Mouse (Mus musculus): ENCODE measurements at regions not wholly inside any gene's neighbourhood (a gene's known extent, or its start where the extent isn't known, plus 50 kb on each side); places are given as distances from the start of the nearest gene placed in this dataset.

DNA sequence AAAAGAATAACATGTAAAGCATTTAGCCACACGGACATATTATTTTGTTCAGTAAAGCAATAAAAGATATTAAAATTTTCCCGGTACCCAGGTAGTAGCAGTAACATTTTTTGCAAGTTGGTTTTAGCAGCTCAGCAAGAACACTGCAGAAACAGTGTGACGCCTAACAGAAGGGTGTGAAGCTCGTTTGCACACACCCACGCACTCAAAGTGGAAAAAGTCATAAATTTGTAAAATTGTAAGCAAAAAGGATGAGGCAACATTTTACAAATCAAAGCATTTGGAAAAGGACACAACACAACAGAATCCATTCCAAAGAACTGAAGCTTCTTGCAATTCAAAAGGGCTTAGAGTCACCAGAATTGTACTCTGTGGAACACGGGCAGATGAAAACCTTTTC is 1053.6 kb upstream of the Celf2 start:
- no peak for ATAC-seq (ENCODE audit: low read depth)
- no peak overlapping the region for H3K4me2 ChIP-seq
- H3K36me3 ChIP-seq = no peaks in the 10 kb centered on the region
- H3K27ac ChIP-seq (replicated peaks) = no peak overlapping the region
- no peaks in the 10 kb centered on the region for H3K27me3 ChIP-seq
- 81% methylated on average over 6 of the region's 6 CpGs for WGBS
- no peak overlapping the region for H3K9ac ChIP-seq
- no peak overlapping the region for H3K4me3 ChIP-seq
- H3K4me1 ChIP-seq (replicated peaks) = no peaks in the 10 kb centered on the region
- no peaks in the 10 kb centered on the region for H3K9me3 ChIP-seq

DNA sequence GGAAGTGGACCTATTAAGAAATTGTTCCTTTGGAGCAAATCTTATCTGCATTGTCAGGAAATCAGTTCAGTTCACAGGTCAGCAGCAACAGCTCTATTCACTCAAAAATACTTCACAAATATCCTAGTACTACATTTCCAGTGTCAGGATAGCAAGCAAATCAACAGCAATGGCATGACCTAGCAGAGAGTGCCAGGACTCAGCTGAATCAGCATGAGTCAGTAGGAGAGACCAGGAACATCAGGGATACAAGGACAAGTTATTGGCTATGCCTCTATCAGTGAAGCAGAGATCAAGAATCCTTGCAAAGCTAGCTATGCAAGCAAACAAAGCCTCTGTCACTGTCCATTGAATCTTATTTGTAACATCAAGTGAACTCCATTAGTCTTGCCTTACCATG is 1036.8 kb upstream of the Celf2 start:
- no peaks in the 10 kb centered on the region for H3K4me1 ChIP-seq (replicated peaks)
- no peak overlapping the region for H3K4me3 ChIP-seq
- ATAC-seq (ENCODE audit: low read depth) = no peak
- no peaks in the 10 kb centered on the region for H3K36me3 ChIP-seq
- H3K4me2 ChIP-seq = no peak overlapping the region
- no peaks in the 10 kb centered on the region for H3K27me3 ChIP-seq
- H3K9me3 ChIP-seq = no peaks in the 10 kb centered on the region
- H3K27ac ChIP-seq (replicated peaks) = no peak overlapping the region
- no peak overlapping the region for H3K9ac ChIP-seq

DNA sequence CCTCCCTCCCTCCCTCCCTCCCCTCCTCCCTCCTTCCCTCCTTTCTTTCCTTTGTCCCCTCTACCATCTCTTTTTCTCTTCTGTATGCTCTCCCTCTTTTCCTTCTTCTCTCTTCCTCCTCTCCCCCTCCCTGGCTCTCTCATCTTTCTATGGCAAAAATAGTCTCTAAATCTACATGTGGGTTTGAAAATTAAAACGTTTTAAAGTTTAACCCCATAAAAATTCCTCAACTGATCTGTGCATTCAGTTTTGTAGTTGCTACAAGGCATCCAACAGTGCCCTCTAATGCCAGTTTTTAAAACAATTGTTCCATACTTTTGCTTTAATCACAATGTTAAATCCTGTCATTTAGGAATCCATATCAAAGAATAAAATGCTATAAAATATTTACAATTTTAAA is 1027.5 kb upstream of the Celf2 start:
- H3K27ac ChIP-seq (replicated peaks) = no peak overlapping the region
- ATAC-seq (ENCODE audit: low read depth) = no peak
- no peaks in the 10 kb centered on the region for H3K36me3 ChIP-seq
- H3K4me1 ChIP-seq (replicated peaks) = no peaks in the 10 kb centered on the region
- H3K9me3 ChIP-seq = no peaks in the 10 kb centered on the region
- H3K27me3 ChIP-seq = no peaks in the 10 kb centered on the region
- no peak overlapping the region for H3K4me2 ChIP-seq
- no peak overlapping the region for H3K4me3 ChIP-seq
- 9% methylated on average over 1 of the region's 1 CpGs for WGBS
- H3K9ac ChIP-seq = no peak overlapping the region

DNA sequence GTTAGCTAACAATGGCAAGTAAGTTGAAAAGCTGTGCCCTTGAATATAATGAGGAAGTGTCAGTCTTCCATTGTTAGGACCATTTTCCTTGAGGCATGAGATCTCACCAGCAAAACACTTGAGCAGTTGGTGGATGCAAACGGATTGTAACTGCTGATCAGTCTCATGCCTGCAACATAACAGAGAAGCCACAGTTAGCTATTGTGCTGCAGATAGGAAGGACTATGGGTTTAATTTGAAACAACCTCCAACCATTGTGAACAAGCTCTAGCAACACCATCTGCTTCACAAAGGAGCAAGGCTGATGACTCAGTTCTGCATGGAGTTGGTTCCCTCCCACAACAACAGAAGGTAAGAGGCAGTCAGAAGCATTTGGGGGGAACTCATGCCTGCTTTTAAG is 989.1 kb upstream of the Celf2 start:
- ATAC-seq (ENCODE audit: low read depth) = no peak
- H3K27me3 ChIP-seq = no peaks in the 10 kb centered on the region
- no peaks in the 10 kb centered on the region for H3K4me1 ChIP-seq (replicated peaks)
- H3K9ac ChIP-seq = no peak overlapping the region
- H3K27ac ChIP-seq (replicated peaks) = no peak overlapping the region
- H3K4me3 ChIP-seq = no peak overlapping the region
- 7% methylated on average over 1 of the region's 1 CpGs for WGBS
- H3K9me3 ChIP-seq = no peaks in the 10 kb centered on the region
- H3K4me2 ChIP-seq = no peak overlapping the region
- no peaks in the 10 kb centered on the region for H3K36me3 ChIP-seq

DNA sequence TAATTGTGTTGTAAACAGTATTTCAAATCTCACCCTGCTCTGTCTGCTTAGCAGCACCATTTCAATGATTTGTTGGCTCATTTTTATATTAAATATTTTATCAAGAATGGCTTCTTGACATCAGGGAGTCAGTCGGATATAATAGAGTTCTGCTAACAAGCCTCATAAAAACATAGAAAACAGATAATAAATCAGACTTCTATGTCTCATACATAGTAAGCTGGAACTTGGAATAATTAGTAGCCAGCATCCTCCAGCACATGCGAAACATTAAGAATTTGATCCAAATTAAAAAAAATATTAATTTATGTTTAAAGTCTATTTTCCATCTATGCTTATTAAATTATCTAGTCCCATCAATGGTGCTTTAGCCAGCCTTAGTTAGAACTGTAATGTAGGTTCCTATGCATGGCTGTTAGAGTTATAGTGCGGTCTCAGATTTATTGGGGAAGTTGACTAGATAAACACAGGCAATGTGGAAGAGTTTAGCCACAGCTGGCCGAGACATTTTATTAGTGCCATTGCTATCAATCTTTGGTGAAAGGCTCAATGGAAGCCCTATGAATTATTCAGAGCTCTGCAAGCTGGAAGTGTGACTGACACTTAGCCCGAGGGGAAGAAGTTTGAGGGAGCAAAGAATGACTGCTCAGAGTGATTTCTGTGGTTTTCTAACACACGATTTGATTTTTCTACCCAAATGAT is 968.6 kb upstream of the Celf2 start:
- no peaks in the 10 kb centered on the region for H3K27me3 ChIP-seq
- H3K4me3 ChIP-seq = no peak overlapping the region
- H3K9me3 ChIP-seq = no peaks in the 10 kb centered on the region
- H3K36me3 ChIP-seq = no peaks in the 10 kb centered on the region
- WGBS = 19% methylated on average over 6 of the region's 6 CpGs
- H3K9ac ChIP-seq = no peak overlapping the region
- no peak overlapping the region for H3K27ac ChIP-seq (replicated peaks)
- no peak overlapping the region for H3K4me2 ChIP-seq
- peaks cover 23% of the 10 kb centered on the region for H3K4me1 ChIP-seq (replicated peaks)
- peak; percentile 81 for ATAC-seq (ENCODE audit: low read depth)

DNA sequence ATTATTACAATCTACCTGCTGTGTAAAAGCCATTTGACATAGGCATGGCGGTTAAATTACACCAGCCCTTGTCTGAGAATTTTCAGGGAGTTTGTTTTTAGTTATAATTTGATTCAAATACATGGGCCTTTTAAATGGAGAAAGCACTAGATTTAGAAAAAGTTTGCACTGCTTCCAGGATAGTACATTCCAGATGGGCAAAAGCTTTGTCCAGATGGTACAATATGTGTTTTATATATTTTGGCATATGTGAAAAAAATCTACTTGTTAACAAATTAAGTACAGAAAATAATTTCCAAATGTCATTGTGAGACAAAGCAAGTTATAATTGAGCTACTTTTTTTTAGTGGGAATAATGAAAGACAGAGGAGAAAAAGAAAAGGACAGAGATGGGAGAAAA is 961.2 kb upstream of the Celf2 start:
- H3K27ac ChIP-seq (replicated peaks) = no peak overlapping the region
- WGBS = 76% methylated on average over 1 of the region's 1 CpGs

DNA sequence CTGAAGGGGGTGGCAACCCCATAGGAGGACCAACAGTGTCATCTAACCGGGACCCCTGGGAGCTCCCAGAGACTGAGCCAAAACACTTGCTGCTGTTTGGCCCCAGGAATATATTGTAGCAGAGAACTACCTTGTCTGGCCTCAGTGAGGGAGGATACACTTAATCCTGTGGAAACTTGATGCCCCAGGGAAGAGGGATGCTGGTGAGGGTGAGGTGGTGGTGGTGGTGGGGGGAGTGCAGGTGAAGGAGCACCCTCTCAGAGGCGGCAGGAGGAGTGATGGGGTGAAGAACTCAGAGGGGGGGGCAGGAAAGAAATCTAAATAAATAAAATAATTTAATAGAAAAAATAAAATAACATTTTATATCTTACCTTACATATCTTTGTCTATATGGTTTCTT is 959.6 kb upstream of the Celf2 start:
- Histone ChIP-seq H3K9ac (no peak overlapping the region), H3K4me2 (no peak overlapping the region), H3K4me1 (replicated peaks) (no peaks in the 10 kb centered on the region), H3K27ac (replicated peaks) (no peak overlapping the region), H3K9me3 (no peaks in the 10 kb centered on the region), H3K36me3 (no peaks in the 10 kb centered on the region), H3K4me3 (no peak overlapping the region), H3K27me3 (no peaks in the 10 kb centered on the region)
- 77% methylated on average over 2 of the region's 2 CpGs for WGBS
- ATAC-seq (ENCODE audit: low read depth) = no peak

More for the DNA sequence above, 961.2 kb upstream of the Celf2 start:
- no peaks in the 10 kb centered on the region for H3K9me3 ChIP-seq
- no peaks in the 10 kb centered on the region for H3K36me3 ChIP-seq
- H3K27me3 ChIP-seq = no peaks in the 10 kb centered on the region
- H3K4me3 ChIP-seq = no peak overlapping the region
- no peak overlapping the region for H3K4me2 ChIP-seq
- H3K9ac ChIP-seq = no peak overlapping the region
- no peaks in the 10 kb centered on the region for H3K4me1 ChIP-seq (replicated peaks)
- no peak for ATAC-seq (ENCODE audit: low read depth)

DNA sequence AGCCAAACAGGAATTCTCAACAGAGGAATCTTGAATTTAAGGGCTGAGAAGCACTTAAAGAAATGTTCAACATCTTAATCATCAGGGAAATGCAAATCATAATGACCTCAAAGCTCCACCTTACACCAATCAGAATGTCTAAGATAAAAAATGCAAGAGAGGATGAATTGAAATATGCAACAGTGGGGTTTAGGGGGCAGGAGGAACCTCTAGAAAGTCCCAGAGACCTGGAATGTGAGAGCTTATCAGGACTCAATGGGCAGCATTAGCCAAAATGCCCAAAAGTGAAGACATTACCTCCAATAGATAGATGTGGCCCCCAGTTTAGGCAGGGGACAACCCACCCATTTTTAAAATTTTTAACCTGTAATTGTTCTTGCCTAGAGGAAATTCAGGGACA is 959.0 kb upstream of the Celf2 start:
- H3K9me3 ChIP-seq = no peaks in the 10 kb centered on the region
- H3K4me2 ChIP-seq = no peak overlapping the region
- no peak overlapping the region for H3K9ac ChIP-seq
- no peak overlapping the region for H3K4me3 ChIP-seq
- H3K27me3 ChIP-seq = no peaks in the 10 kb centered on the region
- no peaks in the 10 kb centered on the region for H3K36me3 ChIP-seq
- H3K4me1 ChIP-seq (replicated peaks) = no peaks in the 10 kb centered on the region
- H3K27ac ChIP-seq (replicated peaks) = no peak overlapping the region
- no peak for ATAC-seq (ENCODE audit: low read depth)

DNA sequence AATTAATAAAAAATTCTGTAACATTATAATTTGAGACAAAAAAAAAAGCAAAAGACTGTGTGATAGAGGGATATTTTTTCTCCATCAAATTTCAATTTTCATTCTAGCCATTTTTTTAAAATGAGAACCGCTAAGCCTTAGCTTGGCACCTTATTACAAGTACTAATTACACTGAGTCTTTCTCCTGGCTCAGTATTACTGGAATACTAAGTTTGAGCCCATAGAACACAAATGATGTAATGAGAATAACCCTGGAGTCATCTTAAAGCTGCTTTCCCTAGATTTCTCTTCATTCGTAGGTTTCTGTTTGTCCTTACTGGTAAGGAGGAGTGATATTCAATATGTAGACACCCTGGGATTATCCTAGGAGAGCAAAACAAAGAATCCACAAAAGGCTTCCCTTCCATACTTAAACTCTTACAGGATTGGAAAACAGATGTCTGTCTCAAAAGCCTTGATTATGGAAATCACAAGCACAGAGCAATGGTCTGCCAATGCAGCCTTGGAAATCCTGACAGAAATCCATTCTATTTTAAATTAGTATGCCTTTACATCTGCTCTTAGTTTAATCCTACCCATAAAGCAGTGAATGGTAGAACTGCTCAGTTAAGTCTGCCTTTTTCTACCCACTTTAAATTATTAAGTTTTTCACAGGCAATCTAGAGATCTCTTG is 958.3 kb upstream of the Celf2 start:
- Histone ChIP-seq H3K4me1 (replicated peaks) (no peaks in the 10 kb centered on the region), H3K4me3 (no peak overlapping the region), H3K36me3 (no peaks in the 10 kb centered on the region), H3K9ac (no peak overlapping the region), H3K9me3 (no peaks in the 10 kb centered on the region), H3K27me3 (no peaks in the 10 kb centered on the region), H3K27ac (replicated peaks) (no peak overlapping the region), H3K4me2 (no peak overlapping the region)
- ATAC-seq (ENCODE audit: low read depth) = no peak
- WGBS = 59% methylated on average over 2 of the region's 2 CpGs

DNA sequence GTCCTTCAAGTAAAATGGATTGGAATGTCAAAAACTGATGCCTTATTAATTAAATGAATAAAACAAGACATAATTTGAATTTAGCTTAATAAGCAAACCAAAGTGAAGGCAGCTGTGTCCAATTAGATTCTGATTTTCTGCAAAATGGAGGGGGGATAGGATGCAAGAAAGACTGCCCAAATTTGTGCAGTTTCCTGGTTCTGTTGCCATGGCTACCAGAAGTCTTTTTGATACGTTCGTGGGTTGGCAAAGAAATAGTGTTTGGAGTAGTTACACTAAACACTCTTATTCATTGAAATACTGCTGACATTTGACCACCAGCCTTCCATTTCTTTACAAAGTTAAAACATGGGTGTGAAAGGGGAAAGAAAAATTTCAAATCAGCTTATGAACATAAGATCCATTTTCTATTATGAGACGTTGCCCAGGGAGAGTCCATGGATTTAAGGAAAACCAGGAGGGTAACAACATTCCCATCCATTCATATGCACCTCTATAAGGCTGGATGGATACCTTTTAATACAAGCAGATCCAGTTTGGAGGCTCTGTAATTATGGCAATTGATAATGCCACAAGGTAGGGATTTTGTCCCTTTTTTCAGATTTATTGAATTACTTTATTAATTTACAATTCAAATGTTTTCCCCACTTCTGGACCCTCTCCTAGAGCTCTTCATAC is 943.3 kb upstream of the Celf2 start:
- H3K4me2 ChIP-seq = no peak overlapping the region
- no peak overlapping the region for H3K9ac ChIP-seq
- no peak overlapping the region for H3K27ac ChIP-seq (replicated peaks)
- H3K4me3 ChIP-seq = no peak overlapping the region
- no peaks in the 10 kb centered on the region for H3K9me3 ChIP-seq
- WGBS = 55% methylated on average over 3 of the region's 3 CpGs
- no peak for ATAC-seq (ENCODE audit: low read depth)
- H3K36me3 ChIP-seq = no peaks in the 10 kb centered on the region
- no peaks in the 10 kb centered on the region for H3K27me3 ChIP-seq
- no peaks in the 10 kb centered on the region for H3K4me1 ChIP-seq (replicated peaks)

DNA sequence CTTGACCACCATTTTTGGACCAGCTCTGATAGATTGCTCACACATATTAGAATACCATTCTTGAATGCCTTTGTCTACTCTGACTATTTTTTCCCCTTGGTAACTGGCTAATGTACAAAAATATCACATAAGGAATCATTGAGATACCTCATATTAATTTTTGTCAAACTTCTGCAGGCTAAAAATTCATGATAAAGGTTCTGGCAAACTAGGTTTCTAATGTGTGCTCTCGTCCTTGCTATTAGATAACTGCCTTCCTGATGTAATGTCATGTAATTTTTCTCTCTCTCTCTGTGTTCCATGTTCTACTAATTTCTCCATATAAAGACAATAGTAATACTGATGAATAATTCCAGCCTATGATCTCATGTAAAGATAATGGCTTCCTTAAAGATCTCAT is 931.9 kb upstream of the Celf2 start:
- H3K27me3 ChIP-seq = no peaks in the 10 kb centered on the region
- no peak overlapping the region for H3K4me2 ChIP-seq
- no peak overlapping the region for H3K4me3 ChIP-seq
- no peak for ATAC-seq (ENCODE audit: low read depth)
- no peaks in the 10 kb centered on the region for H3K36me3 ChIP-seq
- 75% methylated on average over 1 of the region's 1 CpGs for WGBS
- no peaks in the 10 kb centered on the region for H3K4me1 ChIP-seq (replicated peaks)
- H3K27ac ChIP-seq (replicated peaks) = no peak overlapping the region
- no peak overlapping the region for H3K9ac ChIP-seq
- H3K9me3 ChIP-seq = no peaks in the 10 kb centered on the region

DNA sequence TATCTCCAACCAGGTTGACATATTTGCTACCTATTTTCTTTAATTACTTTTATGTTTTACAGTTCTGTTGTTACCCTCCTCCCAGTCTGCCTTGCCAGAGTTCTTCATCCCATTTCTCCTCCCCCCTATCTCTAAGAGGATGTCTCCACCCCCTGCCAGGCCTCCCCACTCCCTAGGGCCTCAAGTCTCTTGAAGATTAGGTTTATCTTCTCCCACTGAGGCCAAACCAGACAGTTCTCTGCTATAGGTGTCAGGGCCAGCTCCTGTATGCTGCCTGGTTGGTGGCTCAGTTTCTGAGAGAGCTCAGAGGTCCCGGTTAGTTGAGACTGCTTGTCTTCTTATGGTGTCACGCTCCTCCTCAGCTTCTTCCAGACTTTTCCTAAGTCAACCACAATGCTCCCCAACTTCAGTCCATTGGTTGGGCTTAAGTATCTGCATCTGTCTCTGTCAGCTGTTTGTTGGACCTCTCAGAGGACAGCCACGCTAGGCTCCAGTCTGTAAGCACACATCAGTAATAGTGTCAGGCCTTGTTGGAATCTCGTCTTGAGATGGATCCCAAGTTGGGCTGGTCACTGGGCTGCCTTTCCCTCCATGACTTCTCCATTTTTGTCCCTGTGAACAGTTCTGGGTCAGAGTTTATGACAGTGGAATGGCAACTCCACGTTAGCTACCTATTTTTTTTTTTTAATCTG is 920.4 kb upstream of the Celf2 start:
- no peaks in the 10 kb centered on the region for H3K4me1 ChIP-seq (replicated peaks)
- no peaks in the 10 kb centered on the region for H3K36me3 ChIP-seq
- no peak overlapping the region for H3K4me2 ChIP-seq
- H3K27ac ChIP-seq (replicated peaks) = no peak overlapping the region
- no peak overlapping the region for H3K9ac ChIP-seq
- no peak for ATAC-seq (ENCODE audit: low read depth)
- no peaks in the 10 kb centered on the region for H3K27me3 ChIP-seq
- H3K9me3 ChIP-seq = no peaks in the 10 kb centered on the region
- 83% methylated on average over 5 of the region's 5 CpGs for WGBS
- H3K4me3 ChIP-seq = no peak overlapping the region

All from neural tube, embryonic 13.5 days (tissue).